Mouse (Mus musculus): ENCODE results near the gene Lgr6.

DNA sequence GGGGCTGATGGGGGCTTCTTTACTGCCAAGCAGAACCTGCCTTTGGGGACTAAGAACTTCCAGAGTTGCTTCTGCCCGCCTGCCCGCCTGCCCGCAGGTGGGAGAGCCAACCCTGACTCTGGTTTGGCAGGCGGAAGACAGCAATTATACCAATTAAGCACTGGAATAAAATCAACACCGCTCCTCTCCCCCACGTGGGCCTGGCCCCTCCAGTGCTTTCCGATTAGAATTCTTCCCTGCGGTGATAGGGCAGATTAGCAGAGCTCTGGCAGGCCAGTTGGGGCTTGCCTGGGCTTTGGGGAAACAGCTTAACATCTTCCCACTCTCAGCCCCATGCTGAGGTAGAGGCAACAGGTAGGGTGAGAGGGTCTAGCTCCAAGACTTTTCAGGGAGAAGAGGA lies 72.4 kb downstream of the Lgr6 start:
- no peak for TF ChIP-seq CTCF (conservative IDR thresholded peaks at IDR 0.05; ENCODE audit: low read length)
- TF ChIP-seq POU5F1 (IDR thresholded peaks at IDR 0.05; ENCODE audit: borderline replicate concordance, low read length), result no peak

Data from E14TG2a.4 (cell line).